Comparison of ENCODE assay signal across 11 mouse cellular contexts in the genomic region with DNA sequence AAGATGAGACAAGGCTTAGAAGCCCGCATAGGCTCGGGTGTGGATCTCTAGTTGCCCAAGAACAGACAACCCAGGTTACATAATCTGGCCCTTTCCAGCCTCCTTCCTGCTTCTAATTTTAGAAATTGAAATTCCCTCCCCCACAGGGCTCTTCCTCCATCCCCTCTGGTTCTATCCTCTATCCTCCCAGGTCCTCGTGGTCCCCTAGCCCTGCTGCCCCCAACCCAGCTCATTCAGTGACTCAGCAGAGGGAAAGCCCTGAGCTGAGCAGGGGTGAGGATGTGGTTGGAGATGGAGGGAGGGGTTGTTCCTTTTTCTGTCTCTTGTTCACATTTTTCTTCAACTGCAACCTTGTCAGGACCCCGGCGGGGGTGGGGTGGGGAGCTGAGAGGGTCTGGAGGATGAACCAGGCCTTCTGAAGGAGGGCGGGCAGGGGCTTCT. TPM values are rescaled to one million over a fixed set of nuclear protein-coding genes. Genes with fewer than 3 reads are reported as not detected.
DNase-seq lines count a peak whose midpoint lies in the region; ATAC-seq lines count a peak whose summit lies in the region.
"Had no signal": no experiment of that assay in that cellular context is flagged by ENCODE, and none has a peak within 500 bp of the region (broad histone marks: within the 10 kb centered on the region; RNA-seq: fewer than 3 reads in every experiment).

No protein-coding gene starts in this region.

- no peak overlapping the region for H3K4me2 ChIP-seq in liver, embryonic 16.5 days (ENCODE audit: low read depth, low read length)

- H3K4me3 ChIP-seq in heart, embryonic 10.5 days, result no peak overlapping the region
- H3K4me3 ChIP-seq in liver, embryonic 16.5 days (ENCODE audit: low read depth, low read length), result no peak overlapping the region

- H3K9me3 ChIP-seq in heart, embryonic 10.5 days, result no peaks in the 10 kb centered on the region
- H3K9me3 ChIP-seq in liver, embryonic 16.5 days (replicated peaks; ENCODE audit: control insufficient read depth, low read length), result no peaks in the 10 kb centered on the region
- H3K9me3 ChIP-seq: G1E had no signal

- H3K27ac ChIP-seq in heart, embryonic 10.5 days, result peak overlapping the region; percentile 52
- H3K27ac ChIP-seq in liver, embryonic 16.5 days (ENCODE audit: low read length), result peak overlapping the region; percentile 59

- H3K9ac ChIP-seq in liver, embryonic 16.5 days (ENCODE audit: low read depth, low read length), result no peak overlapping the region

- WGBS in heart, embryonic 10.5 days, result 59% methylated on average over 6 of the region's 6 CpGs
- WGBS in liver, embryonic 16.5 days (ENCODE audit: insufficient replicate concordance), result 17% methylated on average over 6 of the region's 6 CpGs

- DNase-seq in heart, embryonic 10.5 days (ENCODE audit: low spot score), result no peak
- no peak for DNase-seq in heart, adult 8-10 months (ENCODE audit: low spot score)
- peak; percentile 88 for DNase-seq in 416B (ENCODE audit: low read depth)
- DNase-seq in brain, adult 2 months (ENCODE audit: low read depth, low spot score), result peak; percentile 70
- no peak for DNase-seq in ovary, adult 18-20 months (ENCODE audit: low spot score)
- DNase-seq in embryo, embryonic 10.5 days (ENCODE audit: low spot score), result no peak
- no peak for DNase-seq in gastrocnemius, postnatal 4 days (ENCODE audit: low spot score in 2 of 2)

- H3K4me1 ChIP-seq in heart, embryonic 10.5 days, result peaks cover 38% of the 10 kb centered on the region
- peaks cover 8% of the 10 kb centered on the region; the same call in 1 of the 2 replicates for H3K4me1 ChIP-seq in liver, embryonic 16.5 days (ENCODE audit: control insufficient read depth, low read depth, low read length)

- H3K27me3 ChIP-seq in heart, embryonic 10.5 days (ENCODE audit: insufficient read depth, poor library complexity, severe bottlenecking), result no peaks in the 10 kb centered on the region
- no peaks in the 10 kb centered on the region for H3K27me3 ChIP-seq in liver, embryonic 16.5 days (ENCODE audit: control insufficient read depth, insufficient read depth, low read depth, low read length)

- H3K36me3 ChIP-seq in heart, embryonic 10.5 days, result peaks cover 26% of the 10 kb centered on the region
- H3K36me3 ChIP-seq in liver, embryonic 16.5 days (ENCODE audit: control insufficient read depth, insufficient read depth), result 0 out of 2 replicates have a peak, but pooled peaks cover 3% of the 10 kb centered on the region

- no peak for ATAC-seq in liver, embryonic 16.5 days (ENCODE audit: low read depth)

RNA-seq across cellular contexts. Expression of gene Gm16181, which starts 1.0 kb away (rescaled TPM):
- 0.30 TPM in 1 of 2 replicates, not detected in the other for polyA plus RNA-seq in heart, embryonic 10.5 days (2016; fragmentation: Nextera tagmentation; extraction: Ambion mirVana)
- total RNA-seq in heart, adult 8-10 months (2022), result under 1 TPM in 1 of 4 experiments, not detected in 3; 0.72 TPM
- not detected in 2 replicates for polyA plus RNA-seq in liver, embryonic 16.5 days (2015; fragmentation: Nextera tagmentation; extraction: Ambion mirVana)
- total RNA-seq in gastrocnemius, postnatal 4 days (2021), result under 1 TPM in 1 of 2 experiments, not detected in 1; 0.52 TPM
- total RNA-seq: gastrocnemius, adult 18-20 months had no signal
- polyA plus RNA-seq: G1E; limb, embryonic 11.5 days had no signal

RNA-seq across cellular contexts. Expression of gene Atp6v1g2, which starts 13.8 kb away (rescaled TPM):
- 6.5 and 10.1 TPM in 2 replicates for polyA plus RNA-seq in heart, embryonic 10.5 days (2016; fragmentation: Nextera tagmentation; extraction: Ambion mirVana)
- 1 to 10 TPM; 1.7 to 3.6 (median 1.9) TPM for total RNA-seq in heart, adult 8-10 months (2022)
- 0.58 and 1.0 TPM in 2 replicates for polyA plus RNA-seq in liver, embryonic 16.5 days (2015; fragmentation: Nextera tagmentation; extraction: Ambion mirVana)
- 1 to 10 TPM; 2.7 to 3.2 TPM for total RNA-seq in gastrocnemius, postnatal 4 days (2021)

RNA-seq across cellular contexts. Expression of gene Lta, which starts 14.5 kb away (rescaled TPM):
- polyA plus RNA-seq in heart, embryonic 10.5 days (2016; fragmentation: Nextera tagmentation; extraction: Ambion mirVana), result not detected in 2 replicates
- under 1 TPM in 1 of 4 experiments, not detected in 3; 0.44 TPM for total RNA-seq in heart, adult 8-10 months (2022)
- not detected in 2 replicates for polyA plus RNA-seq in liver, embryonic 16.5 days (2015; fragmentation: Nextera tagmentation; extraction: Ambion mirVana)
- total RNA-seq in gastrocnemius, postnatal 4 days (2021), result under 1 TPM; 0.31 to 0.32 TPM
- total RNA-seq: G1E had no signal
- polyA plus RNA-seq: G1E had no signal

RNA-seq across cellular contexts. Expression of gene Nfkbil1, which starts 16.0 kb away (rescaled TPM):
- 8.4 and 10.4 TPM in 2 replicates for polyA plus RNA-seq in heart, embryonic 10.5 days (2016; fragmentation: Nextera tagmentation; extraction: Ambion mirVana)
- total RNA-seq in heart, adult 8-10 months (2022), result 1 to 10 TPM; 8.2 to 9.4 (median 8.5) TPM
- polyA plus RNA-seq in liver, embryonic 16.5 days (2015; fragmentation: Nextera tagmentation; extraction: Ambion mirVana), result 2.8 and 2.9 TPM in 2 replicates
- total RNA-seq in gastrocnemius, postnatal 4 days (2021), result 10 to 100 TPM; 13.9 to 15.8 TPM

RNA-seq across cellular contexts. Expression of gene Tnf, which starts 17.8 kb away (rescaled TPM):
- 0.15 TPM in 1 of 2 replicates, not detected in the other for polyA plus RNA-seq in heart, embryonic 10.5 days (2016; fragmentation: Nextera tagmentation; extraction: Ambion mirVana)
- under 1 TPM; 0.25 to 0.97 (median 0.52) TPM for total RNA-seq in heart, adult 8-10 months (2022)
- polyA plus RNA-seq in liver, embryonic 16.5 days (2015; fragmentation: Nextera tagmentation; extraction: Ambion mirVana), result 0.36 and 0.48 TPM in 2 replicates
- 1 to 10 TPM; 1.1 to 1.7 TPM for total RNA-seq in gastrocnemius, postnatal 4 days (2021)
- total RNA-seq: gastrocnemius, adult 18-20 months had no signal
- polyA plus RNA-seq: limb, embryonic 11.5 days had no signal

Comparison
In these comparisons a context has a peak if more than half of its experiments do, and no peak if none do; other contexts are left out.
1. DNase-seq: peak in 416B (single experiment) and brain, adult 2 months (single experiment); none in heart, embryonic 10.5 days (single experiment), heart, adult 8-10 months (single experiment), ovary, adult 18-20 months (single experiment), embryo, embryonic 10.5 days (single experiment) and gastrocnemius, postnatal 4 days (0 of 2).